Mouse (Mus musculus): ENCODE data around the gene Olfr450.

The Olfr450 gene

DNA sequence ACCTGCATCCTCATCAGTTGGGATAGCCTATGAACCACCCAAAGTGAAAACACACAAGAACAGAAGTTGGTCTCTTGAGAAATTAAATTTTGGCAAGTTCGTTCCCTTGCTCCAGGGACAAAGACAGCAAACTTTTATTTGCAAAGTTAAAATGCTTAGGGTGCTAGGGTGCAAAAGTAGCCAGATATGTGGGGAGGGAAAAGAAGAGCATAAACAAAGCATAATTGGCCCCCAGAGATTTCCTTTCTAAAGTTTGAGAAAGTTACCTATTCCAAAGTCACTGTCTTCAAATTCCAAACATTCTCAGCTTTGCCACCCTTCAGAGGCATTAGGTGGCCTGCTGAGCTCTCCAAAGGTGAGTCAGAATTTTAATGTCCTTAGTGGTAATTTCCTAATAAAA is at the start of gene Olfr450:
Gene Olfr450 (plus strand): TSS at position 301 of the 400 bp plus-strand sequence.
- no peak for DNase-seq (ENCODE audit: low read depth, low spot score)

DNA sequence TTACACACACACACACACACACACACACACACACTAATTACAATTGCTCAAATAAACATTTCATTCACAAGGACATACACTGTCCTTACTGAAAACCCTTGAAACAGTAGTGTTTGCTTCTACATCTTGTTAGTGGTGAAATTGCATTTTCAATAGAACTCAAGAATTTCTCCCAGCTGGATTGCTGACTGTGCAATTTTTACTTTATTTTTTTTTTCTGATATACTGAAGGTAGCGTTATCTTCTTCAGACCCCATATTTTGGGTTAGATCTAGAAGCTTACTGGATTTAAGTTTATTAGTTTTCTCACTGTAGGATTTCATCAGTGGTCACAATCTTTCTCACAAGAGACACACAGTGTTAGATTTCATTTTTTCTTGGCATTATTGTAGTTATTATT is 34.7 kb upstream of the Olfr450 start:
- DNase-seq (ENCODE audit: low read depth, low spot score), result no peak

DNA sequence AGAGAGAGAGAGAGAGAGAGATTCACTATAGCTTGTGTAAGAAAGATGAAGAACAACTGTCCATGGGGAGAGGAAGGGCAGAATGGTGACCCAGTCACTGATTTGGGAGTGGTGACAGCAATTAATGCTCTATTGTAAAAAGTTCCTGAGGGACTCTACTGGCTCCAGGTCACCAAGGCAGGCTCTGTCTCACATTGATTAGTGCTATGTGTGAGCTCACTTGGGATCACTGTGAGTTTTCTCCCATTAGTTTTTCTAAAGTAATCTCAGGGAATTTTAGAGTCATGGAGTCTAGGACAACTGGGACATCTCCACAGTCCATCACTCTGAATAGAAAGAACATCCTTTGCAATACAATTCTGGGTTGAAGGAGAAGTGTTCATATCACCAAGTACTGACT is 26.9 kb upstream of the Olfr450 start, which contains the start of gene Olfr452:
Gene Olfr452 (plus strand): TSS at position 301 of the 400 bp plus-strand sequence.
- no peak for DNase-seq (ENCODE audit: low read depth, low spot score)

DNA sequence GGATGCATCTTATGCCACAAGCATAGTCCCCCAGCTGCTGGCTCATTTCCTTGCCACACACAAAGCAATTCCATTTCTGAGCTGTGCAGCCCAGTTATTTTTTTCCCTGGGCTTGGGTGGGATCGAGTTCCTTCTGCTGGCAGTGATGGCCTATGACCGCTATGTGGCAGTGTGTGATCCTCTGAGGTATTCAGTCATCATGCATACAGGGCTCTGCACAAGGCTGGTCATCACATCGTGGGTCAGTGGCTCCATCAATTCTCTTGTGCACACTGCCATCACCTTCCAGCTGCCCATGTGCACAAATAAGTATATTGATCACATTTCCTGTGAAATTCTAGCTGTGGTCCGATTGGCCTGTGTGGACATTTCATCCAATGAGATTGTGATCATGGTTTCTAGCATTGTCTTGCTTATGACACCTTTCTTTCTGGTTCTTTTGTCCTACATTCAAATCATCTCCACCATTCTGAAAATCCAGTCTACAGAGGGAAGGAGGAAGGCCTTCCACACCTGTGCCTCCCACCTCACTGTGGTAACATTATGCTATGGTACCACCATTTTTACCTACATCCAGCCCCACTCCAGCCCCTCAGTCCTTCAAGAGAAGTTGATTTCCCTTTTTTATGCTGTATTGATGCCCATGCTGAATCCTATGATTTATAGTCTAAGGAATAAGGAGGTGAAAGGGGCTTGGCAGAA is 21.3 kb upstream of the Olfr450 start:
- DNase-seq (ENCODE audit: low read depth, low spot score), result no peak

DNA sequence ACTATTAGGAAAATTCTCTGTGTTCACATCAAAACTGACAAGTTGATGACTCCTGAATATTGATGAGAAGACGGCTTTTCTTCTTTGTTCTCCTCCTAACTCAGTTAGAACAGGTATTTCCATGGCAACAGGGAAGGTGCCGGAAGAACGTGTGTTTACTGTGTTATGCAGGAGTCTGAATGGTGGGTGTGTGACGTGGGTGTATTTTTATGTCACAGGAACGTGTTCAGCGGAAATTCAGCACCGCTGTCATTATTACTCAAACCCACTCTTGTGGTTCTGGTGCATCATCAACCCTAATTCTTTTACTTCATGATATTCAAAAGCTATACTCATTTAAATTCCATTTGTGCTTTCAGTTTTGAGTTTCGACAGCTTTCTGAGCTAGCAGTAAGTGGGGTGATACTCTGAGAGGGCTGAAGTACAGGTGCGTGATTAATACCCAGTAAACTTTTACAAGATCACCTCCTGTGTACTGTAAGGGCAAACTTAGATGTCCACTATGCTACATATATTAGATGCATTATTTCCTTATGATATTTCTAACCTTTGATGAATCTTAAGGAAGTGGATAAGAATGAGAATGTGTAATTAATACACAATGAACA is 20.7 kb upstream of the Olfr450 start:
- DNase-seq (ENCODE audit: low read depth, low spot score), result no peak

DNA sequence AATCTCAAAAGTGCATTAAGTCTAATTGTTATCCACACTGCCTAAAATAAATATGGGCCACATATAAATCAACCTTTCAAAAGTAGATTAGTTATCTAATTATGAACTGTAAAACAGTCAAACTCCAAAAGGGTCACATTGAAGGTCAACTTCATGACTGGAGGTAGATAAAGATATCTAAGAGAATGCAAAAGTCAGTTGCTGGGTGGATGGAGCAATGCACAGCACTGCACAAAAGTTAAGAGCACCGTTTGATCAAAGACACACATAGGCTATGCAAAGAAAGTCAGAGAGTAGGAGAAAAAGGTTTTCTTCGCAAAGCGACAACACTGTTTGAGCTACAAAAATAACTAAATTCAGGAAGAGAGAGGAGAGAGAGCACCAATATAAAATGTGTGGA is 16.8 kb upstream of the Olfr450 start:
- no peak for DNase-seq (ENCODE audit: low read depth, low spot score)

DNA sequence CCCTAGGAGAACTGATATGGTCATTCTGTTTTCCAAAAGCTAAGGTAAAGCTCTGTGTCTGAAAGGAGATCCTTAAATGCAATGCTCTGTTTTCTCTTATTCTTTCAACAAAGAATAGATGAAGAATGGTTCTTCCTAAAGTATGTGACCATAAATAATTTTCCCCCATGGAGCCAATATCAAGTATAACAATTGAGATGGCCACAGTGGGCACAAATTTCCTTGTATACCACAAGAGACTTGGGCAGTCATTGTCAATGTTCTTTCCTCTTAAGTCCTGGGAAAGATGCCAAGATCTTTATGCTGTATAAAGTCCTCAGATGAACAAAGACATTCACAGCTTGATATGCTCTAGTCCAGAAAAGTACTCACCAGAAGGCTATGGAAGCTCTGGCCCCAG is 22.3 kb downstream of the Olfr450 start, which contains the start of gene Olfr449:
Gene Olfr449 (plus strand): TSS at position 301 of the 400 bp plus-strand sequence.
- no peak for DNase-seq (ENCODE audit: low read depth, low spot score)

DNA sequence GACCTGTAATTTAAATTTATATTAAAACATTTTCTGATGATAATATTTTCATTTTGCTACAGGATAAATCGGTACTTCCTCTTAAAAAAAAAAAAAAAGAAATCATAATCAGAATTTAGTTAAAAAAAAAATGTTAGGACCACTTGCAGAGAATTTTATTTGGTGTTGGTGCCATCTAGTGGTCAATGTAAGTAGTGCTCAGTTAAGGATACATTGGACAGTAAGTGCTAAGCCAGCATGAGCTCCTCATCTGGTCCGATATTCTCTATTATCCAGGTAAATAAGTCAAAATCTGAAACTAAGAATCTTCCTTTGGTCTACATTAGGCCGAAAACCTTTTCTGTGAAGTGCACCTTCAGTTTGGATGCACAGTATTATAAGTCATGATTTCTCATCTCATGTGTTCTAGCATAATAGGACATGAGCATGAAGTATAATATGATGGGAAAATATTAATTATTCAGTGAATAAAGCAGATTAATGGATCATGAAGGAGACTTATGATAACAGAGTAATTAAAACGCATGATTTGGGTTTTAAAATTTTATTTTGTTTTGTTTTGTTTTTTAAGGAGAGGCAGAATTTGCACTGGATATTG is 48.6 kb downstream of the Olfr450 start:
- DNase-seq (ENCODE audit: low read depth, low spot score), result peak; percentile 53

All from retina, postnatal 7 days (tissue).